Mouse (Mus musculus) ovary, adult 18-20 months (tissue): Measurements from ENCODE around the gene Slco6d1.
"Not testable (repeated sequence)": the region's sequence is repeated elsewhere in the genome, so short reads cannot be mapped to it uniquely, and the experiment has no call there.

Source experiments
- DNase-seq: peaks from one replicate; pipeline ENCODE4 v3.0.0; 2022; ENCODE audit warnings: low spot score, mixed read lengths

Gene Slco6d1

DNA sequence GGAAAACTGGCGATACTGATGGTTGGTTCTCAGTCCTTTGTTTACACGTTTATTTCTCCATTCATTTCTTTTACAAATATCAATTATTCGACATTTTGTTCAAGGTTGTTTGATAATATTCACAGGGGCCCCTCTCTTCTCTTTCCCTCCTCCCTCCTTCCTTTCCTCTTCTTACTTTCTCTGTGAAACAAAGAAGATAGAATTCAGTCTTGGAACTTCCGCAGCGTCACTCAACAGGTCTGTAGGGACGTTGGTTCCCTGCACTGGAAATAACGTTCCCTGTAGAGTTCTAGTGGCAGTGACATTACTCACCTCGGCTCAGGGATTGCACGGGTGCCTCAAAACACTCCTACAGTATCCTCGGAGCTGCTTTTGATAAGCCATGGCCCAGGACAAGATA is at the start of gene Slco6d1:
Gene Slco6d1 (plus strand): TSS at position 301 of the 400 bp plus-strand sequence.
- DNase-seq = no peak

DNA sequence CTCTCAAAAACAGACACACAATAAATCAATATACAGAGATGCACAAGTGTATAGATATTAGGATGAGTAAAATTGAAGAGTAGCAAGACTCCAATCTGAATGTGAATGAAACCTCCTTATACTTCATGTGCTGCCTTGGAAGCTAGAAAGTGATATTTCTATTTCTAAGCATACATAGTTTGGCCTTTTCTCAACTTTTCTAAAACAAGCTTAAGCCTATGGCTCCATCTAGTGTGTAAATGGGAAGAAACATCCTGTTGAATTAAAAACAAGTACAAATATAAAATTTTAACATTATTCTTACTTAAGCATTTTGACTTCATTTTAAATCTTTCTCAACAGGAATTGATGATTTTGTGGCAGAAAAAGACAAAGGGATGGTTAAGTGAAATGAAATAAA is 28.9 kb upstream of the Slco6d1 start:
- no peak for DNase-seq

DNA sequence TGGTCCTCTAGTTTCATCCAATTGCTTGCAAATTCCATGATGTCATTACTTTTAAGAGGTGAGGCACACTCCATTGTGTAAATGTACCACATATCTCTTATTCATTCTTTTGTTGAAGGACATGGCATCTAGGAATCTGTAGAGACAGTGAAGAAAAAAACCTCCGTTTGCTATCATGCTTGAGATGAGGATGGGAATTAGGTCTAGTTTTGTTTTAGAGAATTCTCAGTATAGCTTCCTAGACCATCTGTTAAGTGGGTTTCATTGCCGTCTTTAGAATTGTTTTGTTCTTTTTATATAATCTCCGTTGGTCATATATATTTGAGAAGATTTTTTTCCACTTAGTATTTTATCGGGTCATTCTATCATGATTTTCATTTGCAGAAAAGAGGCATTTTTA is 27.0 kb downstream of the Slco6d1 start:
- DNase-seq = no peak

DNA sequence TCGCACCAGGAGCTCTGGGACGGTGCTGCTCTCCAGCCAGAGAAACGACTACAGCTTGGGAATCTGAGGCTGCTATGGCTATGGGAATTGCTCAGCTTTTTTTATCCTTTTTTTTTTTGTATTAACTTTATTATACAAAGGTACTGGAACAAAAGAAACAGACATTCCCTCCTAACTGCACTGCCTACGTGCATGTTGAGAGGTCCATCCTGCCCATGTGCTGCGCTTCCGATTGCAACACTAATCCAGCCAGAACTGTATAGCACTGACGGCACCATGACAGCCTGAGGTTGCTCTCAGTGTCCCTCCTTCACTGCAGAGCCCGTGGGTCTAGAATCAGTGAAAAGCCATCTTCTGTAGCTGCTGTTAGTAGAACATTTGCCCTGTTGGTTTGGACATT is 38.3 kb downstream of the Slco6d1 start:
- DNase-seq = not testable (repeated sequence)

DNA sequence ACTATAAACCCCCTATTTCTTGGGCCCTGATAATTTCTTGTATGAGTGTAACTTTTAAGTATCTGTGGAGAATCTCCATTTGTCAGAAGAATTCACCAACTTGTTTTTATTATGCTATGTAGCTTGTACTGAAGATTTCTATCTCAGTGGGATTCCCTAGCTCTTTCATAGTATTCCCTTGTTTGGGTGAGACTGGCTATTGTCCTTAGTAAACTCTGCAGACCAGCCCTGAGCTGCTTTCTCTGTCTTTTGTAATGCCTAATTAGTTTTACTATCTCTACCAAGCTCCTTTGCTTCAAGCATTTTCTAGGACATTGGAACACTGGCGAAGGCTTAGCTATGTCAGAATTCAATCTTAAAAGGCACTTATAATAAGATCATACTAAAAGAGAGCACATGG is 55.5 kb downstream of the Slco6d1 start:
- DNase-seq = not testable (repeated sequence)

DNA sequence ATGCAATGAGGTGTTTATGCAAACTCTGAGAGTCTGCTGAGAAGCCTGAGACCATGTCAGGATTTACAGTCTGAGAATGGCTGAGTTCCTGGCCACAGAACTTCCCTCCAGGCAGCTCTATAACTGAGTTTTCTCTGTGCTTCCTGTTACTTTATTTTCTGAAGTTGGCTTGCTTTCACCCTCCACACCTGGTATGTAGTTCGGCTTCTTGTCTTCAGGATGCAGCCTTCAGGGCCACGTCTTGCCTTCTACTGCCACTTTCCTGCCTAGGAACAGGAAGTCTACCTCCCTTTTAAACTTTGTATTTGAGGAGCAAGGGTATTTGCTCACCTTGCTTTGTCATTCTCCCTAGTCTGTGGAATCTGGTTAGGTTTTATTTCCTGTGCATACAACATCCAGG is 58.3 kb downstream of the Slco6d1 start:
- no peak for DNase-seq

DNA sequence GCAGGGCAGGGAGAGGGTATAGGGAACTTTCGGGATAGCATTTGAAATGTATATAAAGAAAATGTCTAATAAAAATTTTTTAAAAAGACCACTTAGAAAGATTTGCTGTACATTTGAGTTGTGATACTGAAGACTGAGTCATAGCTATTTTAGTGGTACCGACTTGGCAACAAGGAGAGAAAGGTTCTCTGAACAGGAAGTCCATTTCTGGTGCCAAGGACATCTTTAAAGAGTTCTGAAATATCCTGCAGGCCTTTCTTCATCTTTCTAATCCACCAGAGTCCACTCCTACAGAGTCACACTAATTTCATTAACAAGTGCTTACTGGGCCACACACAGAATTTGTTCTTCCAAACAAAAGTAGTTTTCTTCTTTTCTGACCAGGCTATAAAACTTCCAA is 85.1 kb downstream of the Slco6d1 start:
- no peak for DNase-seq

DNA sequence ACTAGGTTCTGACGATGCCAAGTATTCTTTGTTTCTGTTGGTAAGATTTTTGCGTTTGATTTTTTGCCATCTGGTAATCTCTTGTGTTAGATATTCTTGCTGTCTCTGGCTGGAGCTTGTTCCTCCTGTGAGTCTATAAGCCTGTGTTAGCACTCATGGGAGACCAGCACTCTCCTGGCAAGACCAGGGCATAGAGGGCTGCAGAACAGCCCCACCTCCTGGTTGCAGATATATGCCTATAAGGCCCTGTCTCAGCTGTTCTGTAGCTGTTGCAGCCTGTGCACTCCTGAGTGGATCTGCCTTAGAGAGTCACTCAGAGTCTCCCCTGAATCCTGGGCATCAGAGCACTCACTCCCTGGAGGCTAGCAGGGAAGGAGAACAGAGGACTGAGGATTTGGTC is 102.1 kb downstream of the Slco6d1 start:
- DNase-seq = no peak

DNA sequence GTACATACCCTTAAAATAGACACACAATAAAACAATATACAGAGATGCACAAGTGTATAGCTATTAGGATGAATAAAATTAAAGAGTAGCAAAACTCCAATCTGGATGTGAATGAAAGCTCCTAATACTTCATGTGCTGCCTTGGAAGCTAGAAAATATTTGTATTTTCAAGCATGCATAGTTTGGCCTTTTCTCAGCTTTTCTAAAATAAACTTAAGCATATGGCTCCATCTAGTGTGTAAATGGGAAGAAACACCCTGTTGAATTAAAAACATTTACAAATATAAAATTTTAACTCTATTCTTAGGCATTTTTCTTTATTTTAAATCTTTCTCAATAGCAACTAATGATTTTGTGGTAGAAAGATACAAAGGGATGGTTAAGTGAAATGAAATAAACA is 102.6 kb downstream of the Slco6d1 start:
- DNase-seq = no peak

DNA sequence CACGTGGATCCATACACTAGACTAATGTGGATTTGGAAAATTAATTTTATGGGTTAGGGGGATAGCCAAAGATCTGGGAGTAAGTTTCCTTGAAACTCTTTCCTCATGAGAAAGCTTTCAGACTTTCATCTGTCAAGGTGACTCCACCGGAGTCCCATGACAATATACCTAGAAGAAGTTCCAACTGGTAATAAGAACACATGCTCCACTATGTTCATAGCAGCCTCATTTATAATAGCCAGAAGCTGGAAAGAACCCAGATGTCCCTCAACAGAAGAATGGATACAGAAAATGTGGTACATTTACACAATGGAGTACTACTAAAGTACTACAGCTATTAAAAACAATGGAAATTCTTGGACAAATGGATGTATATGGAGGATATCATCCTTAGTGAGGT is 107.4 kb downstream of the Slco6d1 start:
- DNase-seq = not testable (repeated sequence)

DNA sequence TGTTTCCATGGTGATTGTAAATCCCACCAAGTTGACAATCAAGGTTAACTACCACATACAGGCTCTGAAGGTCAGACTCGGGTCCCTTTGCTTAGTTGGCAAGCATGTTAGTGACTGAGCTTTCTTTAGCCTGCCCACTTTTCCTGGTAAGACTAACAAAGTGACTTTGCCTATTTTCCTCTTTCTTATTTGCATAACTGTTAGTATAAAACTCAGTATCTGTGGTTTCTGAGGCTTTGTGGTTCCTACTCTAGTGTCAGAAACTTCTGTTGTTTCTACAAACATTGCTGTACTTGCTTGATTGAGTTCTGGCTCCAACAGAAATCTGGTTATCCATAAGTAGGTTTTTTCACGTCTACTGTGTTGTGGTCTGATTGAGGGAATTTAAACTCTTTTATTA is 124.4 kb downstream of the Slco6d1 start:
- no peak for DNase-seq

DNA sequence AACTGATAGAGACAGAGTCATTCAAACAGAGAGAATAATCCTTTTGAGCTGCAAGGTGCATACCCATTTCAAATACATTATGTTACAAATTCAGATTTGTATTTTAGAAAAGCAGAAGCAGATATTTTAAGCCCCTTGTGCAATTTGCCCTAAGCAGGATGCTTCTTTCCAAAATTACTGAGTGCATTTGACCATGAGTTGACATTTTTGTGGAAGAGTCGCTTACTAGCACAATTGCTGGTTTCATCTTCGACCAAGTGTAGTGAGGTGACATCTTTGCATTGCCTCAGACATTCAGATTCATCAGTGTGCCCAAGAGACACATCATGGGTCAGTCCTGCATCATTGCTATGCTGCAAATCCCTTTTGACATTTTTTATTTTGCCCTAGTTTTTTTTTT is 133.5 kb downstream of the Slco6d1 start:
- DNase-seq = no peak

DNA sequence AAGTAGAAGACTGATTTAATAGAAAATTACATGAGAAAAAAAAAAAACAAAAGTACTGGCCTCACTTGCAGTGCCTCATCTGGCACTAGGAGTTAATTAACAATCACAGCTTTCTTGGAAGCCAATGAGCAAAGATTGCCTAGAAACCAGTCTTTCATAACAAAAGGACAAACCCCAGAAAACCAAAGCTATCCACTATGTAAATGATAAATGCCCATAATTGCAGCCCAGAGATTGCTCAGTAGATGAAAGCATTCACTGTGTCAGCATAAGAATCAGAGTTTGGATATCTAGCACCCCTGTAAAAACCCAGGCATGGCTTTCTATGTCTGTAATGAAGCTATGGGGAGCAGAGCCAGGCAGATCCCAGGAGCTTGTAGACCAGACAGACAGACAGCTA is 144.8 kb downstream of the Slco6d1 start:
- DNase-seq = no peak
